In genomic region chrX:136590897-136591257, GRCm38 (mm10) we compare ENCODE assay signal across 16 mouse cellular contexts. TPM values are rescaled to one million over a fixed set of nuclear protein-coding genes. Genes with fewer than 3 reads are reported as not detected.
DNase-seq lines count a peak whose midpoint lies in the region; ATAC-seq and TF ChIP-seq lines count a peak whose summit lies in the region.
"Had no signal": no experiment of that assay in that cellular context is flagged by ENCODE, and none has a peak within 500 bp of the region (broad histone marks: within the 10 kb centered on the region; RNA-seq: fewer than 3 reads in every experiment).

No protein-coding gene starts in this region.

- H3K27ac ChIP-seq in cerebellum, adult 2 months (ENCODE audit: insufficient read depth, low read length), result no peak overlapping the region
- H3K27ac ChIP-seq in embryonic facial prominence, embryonic 12.5 days, result no peak overlapping the region
- peak overlapping the region; percentile 68 for H3K27ac ChIP-seq in hindbrain, embryonic 11.5 days (ENCODE audit: low read depth, low read length)
- H3K27ac ChIP-seq in midbrain, embryonic 15.5 days, result peak overlapping the region; percentile 90
- H3K27ac ChIP-seq: heart, embryonic 15.5 days; limb, embryonic 12.5 days had no signal

- no peaks in the 10 kb centered on the region for H3K4me1 ChIP-seq in cerebellum, adult 2 months (ENCODE audit: control insufficient read depth, insufficient read depth, low read length)
- no peaks in the 10 kb centered on the region for H3K4me1 ChIP-seq in embryonic facial prominence, embryonic 12.5 days
- H3K4me1 ChIP-seq in hindbrain, embryonic 11.5 days (replicated peaks; ENCODE audit: control insufficient read depth, insufficient read depth, low read length), result no peaks in the 10 kb centered on the region
- H3K4me1 ChIP-seq in midbrain, embryonic 15.5 days, result no peaks in the 10 kb centered on the region
- H3K4me1 ChIP-seq: heart, embryonic 15.5 days; limb, embryonic 12.5 days; megakaryocyte, embryonic 14.5 days had no signal

- no peaks in the 10 kb centered on the region for H3K36me3 ChIP-seq in embryonic facial prominence, embryonic 12.5 days
- no peaks in the 10 kb centered on the region for H3K36me3 ChIP-seq in hindbrain, embryonic 11.5 days (ENCODE audit: control insufficient read depth, insufficient read depth, low read length)
- H3K36me3 ChIP-seq in midbrain, embryonic 15.5 days (replicated peaks), result no peaks in the 10 kb centered on the region
- H3K36me3 ChIP-seq: heart, embryonic 15.5 days; limb, embryonic 12.5 days had no signal

- peak overlapping the region; percentile 60 for H3K4me3 ChIP-seq in cerebellum, adult 2 months (replicated peaks; ENCODE audit: insufficient read depth, low read depth, low read length)
- no peak overlapping the region for H3K4me3 ChIP-seq in embryonic facial prominence, embryonic 12.5 days
- H3K4me3 ChIP-seq in hindbrain, embryonic 11.5 days (ENCODE audit: low read depth, low read length), result peak overlapping the region; percentile 33
- peak overlapping the region; percentile 44 for H3K4me3 ChIP-seq in midbrain, embryonic 15.5 days
- H3K4me3 ChIP-seq: heart, embryonic 15.5 days; limb, embryonic 12.5 days; megakaryocyte, embryonic 14.5 days had no signal

- no peak for TF ChIP-seq POLR2A in cerebellum, adult 2 months (IDR thresholded peaks at IDR 0.05; ENCODE audit: borderline replicate concordance, insufficient read depth, low read length)

- ATAC-seq in embryonic facial prominence, embryonic 12.5 days (ENCODE audit: insufficient number of reproducible peaks, insufficient read depth, low FRiP score, low TSS enrichment), result no peak
- peak; percentile 76; the same call in 1 of the 2 replicates for ATAC-seq in hindbrain, embryonic 11.5 days (ENCODE audit: low FRiP score)
- ATAC-seq in midbrain, embryonic 15.5 days (replicated peaks), result peak; percentile 88
- ATAC-seq: liver, postnatal 0 days had no signal

- no peaks in the 10 kb centered on the region for H3K9me3 ChIP-seq in embryonic facial prominence, embryonic 12.5 days
- no peaks in the 10 kb centered on the region for H3K9me3 ChIP-seq in hindbrain, embryonic 11.5 days (ENCODE audit: control insufficient read depth, low read length)
- no peaks in the 10 kb centered on the region for H3K9me3 ChIP-seq in midbrain, embryonic 15.5 days
- H3K9me3 ChIP-seq: heart, embryonic 15.5 days; limb, embryonic 12.5 days; megakaryocyte, embryonic 14.5 days had no signal

- H3K4me2 ChIP-seq in embryonic facial prominence, embryonic 12.5 days (replicated peaks), result peak overlapping the region; percentile 21; the same call in 1 of the 2 replicates
- H3K4me2 ChIP-seq in hindbrain, embryonic 11.5 days (replicated peaks; ENCODE audit: low read depth, low read length), result 0 out of 2 replicates have a peak overlapping the region, but pooled peaks have one; percentile 15
- H3K4me2 ChIP-seq in midbrain, embryonic 15.5 days, result peak overlapping the region; percentile 45
- H3K4me2 ChIP-seq: heart, embryonic 15.5 days; limb, embryonic 12.5 days had no signal

- no peak overlapping the region for H3K9ac ChIP-seq in embryonic facial prominence, embryonic 12.5 days
- H3K9ac ChIP-seq in hindbrain, embryonic 11.5 days (ENCODE audit: low read depth, low read length), result no peak overlapping the region
- peak overlapping the region; percentile 50 for H3K9ac ChIP-seq in midbrain, embryonic 15.5 days
- H3K9ac ChIP-seq: heart, embryonic 15.5 days; limb, embryonic 12.5 days; liver, postnatal 0 days had no signal

- no peak for DNase-seq in cerebellum, adult 2 months
- DNase-seq in cerebellum, postnatal 10 days, result no peak
- no peak for DNase-seq in hindbrain, embryonic 11.5 days (ENCODE audit: low spot score)
- DNase-seq in spleen, postnatal 10 days (ENCODE audit: low spot score in 2 of 2), result no peak
- DNase-seq in adrenal gland, adult 2 months, result no peak
- DNase-seq in layer of hippocampus, adult 9-10 months (ENCODE audit: low spot score), result no peak
- DNase-seq: gastrocnemius, postnatal 14 days; kidney, adult 2 months; liver, postnatal 0 days; thymus, adult 2 months had no signal

- no peaks in the 10 kb centered on the region for H3K27me3 ChIP-seq in cerebellum, adult 2 months (ENCODE audit: control insufficient read depth, insufficient read depth, low read length)
- H3K27me3 ChIP-seq in embryonic facial prominence, embryonic 12.5 days, result no peaks in the 10 kb centered on the region
- no peaks in the 10 kb centered on the region for H3K27me3 ChIP-seq in hindbrain, embryonic 11.5 days (ENCODE audit: control insufficient read depth, insufficient read depth, low read length)
- H3K27me3 ChIP-seq in midbrain, embryonic 15.5 days (replicated peaks), result no peaks in the 10 kb centered on the region
- H3K27me3 ChIP-seq: heart, embryonic 15.5 days had no signal

- WGBS in cerebellum, adult 2 months, result 6% methylated on average over 2 of the region's 2 CpGs
- whole genome bisulfite sequencing in embryonic facial prominence, embryonic 12.5 days, result 23% methylated on average over 2 of the region's 2 CpGs
- 17% methylated on average over 2 of the region's 2 CpGs for WGBS in hindbrain, embryonic 11.5 days
- WGBS in midbrain, embryonic 15.5 days, result 25% methylated on average over 2 of the region's 2 CpGs

- no peak for TF ChIP-seq CTCF in cerebellum, adult 2 months (IDR thresholded peaks at IDR 0.05; ENCODE audit: borderline replicate concordance, insufficient read depth, low read depth, low read length)

RNA-seq across cellular contexts. Expression of gene Tceal3, which starts 0.2 kb away (rescaled TPM):
- polyA plus RNA-seq in cerebellum, adult 2 months (2012; rRNA removed), result 225 and 257 TPM in 2 replicates
- 20.4 and 22.7 TPM in 2 replicates for polyA plus RNA-seq in embryonic facial prominence, embryonic 12.5 days (2016; fragmentation: Nextera tagmentation; extraction: Ambion mirVana)
- polyA plus RNA-seq in hindbrain, embryonic 11.5 days (2014; fragmentation: Nextera tagmentation; extraction: Ambion mirVana), result 10.5 and 10.6 TPM in 2 replicates
- 91.5 and 91.6 TPM in 2 replicates for polyA plus RNA-seq in midbrain, embryonic 15.5 days (2015; fragmentation: Nextera tagmentation; extraction: Ambion mirVana)
- total RNA-seq in adrenal gland, adult 2 months (2021), result 10 to 100 TPM; 25.1 to 43.3 TPM
- 4.9 and 8.0 TPM in 2 replicates for polyA plus RNA-seq in adrenal gland, adult 2 months (2012; rRNA removed)
- polyA plus RNA-seq: liver, postnatal 0 days had no signal

RNA-seq across cellular contexts. Expression of gene Kir3dl2, which starts 47.0 kb away (rescaled TPM):
- polyA plus RNA-seq in cerebellum, adult 2 months (2012; rRNA removed), result not detected in 2 replicates
- not detected in 2 replicates for polyA plus RNA-seq in embryonic facial prominence, embryonic 12.5 days (2016; fragmentation: Nextera tagmentation; extraction: Ambion mirVana)
- polyA plus RNA-seq in hindbrain, embryonic 11.5 days (2014; fragmentation: Nextera tagmentation; extraction: Ambion mirVana), result not detected in 2 replicates
- polyA plus RNA-seq in midbrain, embryonic 15.5 days (2015; fragmentation: Nextera tagmentation; extraction: Ambion mirVana), result 0.22 and 0.31 TPM in 2 replicates
- total RNA-seq in adrenal gland, adult 2 months (2021), result not detected
- not detected in 2 replicates for polyA plus RNA-seq in adrenal gland, adult 2 months (2012; rRNA removed)
- total RNA-seq: gastrocnemius, postnatal 14 days had no signal
- polyA plus RNA-seq: heart, embryonic 15.5 days; kidney, adult 2 months; limb, embryonic 12.5 days; liver, postnatal 0 days; small intestine, adult 2 months; thymus, adult 2 months had no signal

Comparison
In these comparisons a context has a peak if more than half of its experiments do, and no peak if none do; other contexts are left out.
1. H3K27ac ChIP-seq: peak in hindbrain, embryonic 11.5 days (single experiment) and midbrain, embryonic 15.5 days (single experiment); none in cerebellum, adult 2 months (single experiment) and embryonic facial prominence, embryonic 12.5 days (single experiment).
2. Peak in every context shown above with its lines, with median percentiles within 50 percentile points of each other: H3K4me2 ChIP-seq.